Mouse (Mus musculus): ENCODE measurements around the gene Kiss1r. TPM values are rescaled to one million over a fixed set of nuclear protein-coding genes. Genes with fewer than 3 reads are reported as not detected.
A peak's percentile ranks its signal among the peaks of the same experiment; 100 is the strongest.

The Kiss1r gene
- polyA plus RNA-seq, 1 experiment from 2014 or later: 2.1 TPM

DNA sequence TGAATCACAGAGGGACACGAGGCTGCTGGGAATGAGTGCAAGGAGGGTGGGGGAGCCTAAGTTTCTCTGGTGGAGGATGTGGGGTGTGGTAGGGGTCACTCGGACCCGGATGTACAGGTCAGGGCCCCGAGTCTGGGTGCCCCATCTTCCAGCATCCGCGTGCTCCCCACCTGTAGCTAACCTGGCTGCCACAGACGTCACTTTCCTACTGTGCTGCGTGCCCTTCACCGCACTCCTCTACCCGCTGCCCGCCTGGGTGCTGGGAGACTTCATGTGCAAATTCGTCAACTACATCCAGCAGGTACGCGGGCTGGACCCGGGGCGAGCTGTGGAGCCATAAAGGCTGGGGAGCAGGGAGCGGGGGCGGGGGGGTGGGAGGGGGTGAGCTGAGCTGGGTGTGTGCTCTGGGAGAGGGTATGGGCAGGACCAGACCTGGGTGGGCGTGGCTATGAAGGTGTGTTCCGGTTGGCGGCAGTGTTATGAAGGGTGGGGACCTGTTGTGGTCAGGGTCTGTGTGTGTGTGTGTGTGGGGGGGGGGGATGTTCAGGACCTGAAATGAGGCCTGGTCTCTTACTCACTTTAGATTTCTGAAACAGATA, 2.6 kb downstream of the Kiss1r start:
- peak overlapping the region; percentile 43; the same call in 1 of the 2 replicates for H3K9ac ChIP-seq
- WGBS: 4% methylated on average over 21 of the region's 21 CpGs
- H3K4me3 ChIP-seq: no peak overlapping the region
- no peaks in the 10 kb centered on the region for H3K9me3 ChIP-seq
- H3K4me1 ChIP-seq (replicated peaks): peaks cover 61% of the 10 kb centered on the region
- no peak overlapping the region for H3K27ac ChIP-seq
- ATAC-seq (ENCODE audit: low FRiP score): no peak
- H3K27me3 ChIP-seq: peaks cover 71% of the 10 kb centered on the region
- no peaks in the 10 kb centered on the region for H3K36me3 ChIP-seq
- H3K4me2 ChIP-seq: no peak overlapping the region

GRCm38 (mm10) chr10:79920056-79920890, 3.5 kb downstream of the Kiss1r start:
- WGBS: 18% methylated on average over 25 of the region's 26 CpGs
- no peak for ATAC-seq (ENCODE audit: low FRiP score)
- peak overlapping the region; percentile 50 for H3K4me2 ChIP-seq
- H3K27ac ChIP-seq: no peak overlapping the region
- peaks cover 52% of the 10 kb centered on the region for H3K4me1 ChIP-seq (replicated peaks)
- H3K4me3 ChIP-seq: peak overlapping the region; percentile 30
- H3K9me3 ChIP-seq: no peaks in the 10 kb centered on the region
- peaks cover 75% of the 10 kb centered on the region for H3K27me3 ChIP-seq
- no peaks in the 10 kb centered on the region for H3K36me3 ChIP-seq
- no peak overlapping the region for H3K9ac ChIP-seq

GRCm38 (mm10) chr10:79920958-79921535, 4.3 kb downstream of the Kiss1r start, which contains the start of gene R3hdm4:
Gene R3hdm4 (minus strand): TSS chr10:79921208.
- WGBS: 4% methylated on average over 41 of the region's 41 CpGs
- no peaks in the 10 kb centered on the region for H3K9me3 ChIP-seq
- H3K27ac ChIP-seq: no peak within 1 kb of the TSS
- H3K4me3 ChIP-seq: peak within 1 kb of the TSS; percentile 30
- peaks cover 51% of the 10 kb centered on the region for H3K4me1 ChIP-seq (replicated peaks)
- H3K27me3 ChIP-seq: peaks cover 75% of the 10 kb centered on the region
- no peak for ATAC-seq (ENCODE audit: low FRiP score)
- peak within 1 kb of the TSS; percentile 58 for H3K9ac ChIP-seq
- peak within 1 kb of the TSS; percentile 50 for H3K4me2 ChIP-seq
- H3K36me3 ChIP-seq: no peaks in the 10 kb centered on the region

- no peaks in the 10 kb centered on the region for H3K36me3 ChIP-seq
- H3K27me3 ChIP-seq: peaks cover 75% of the 10 kb centered on the region
- ATAC-seq (ENCODE audit: low FRiP score): no peak
- H3K27ac ChIP-seq: no peak overlapping the region
- WGBS: under 1% methylated on average over 34 of the region's 34 CpGs
- peaks cover 54% of the 10 kb centered on the region for H3K4me1 ChIP-seq (replicated peaks)
- H3K4me2 ChIP-seq: peak overlapping the region; percentile 50
- peak overlapping the region; percentile 58 for H3K9ac ChIP-seq
- H3K9me3 ChIP-seq: no peaks in the 10 kb centered on the region
- H3K4me3 ChIP-seq: peak overlapping the region; percentile 30
Measured at GRCm38 (mm10) chr10:79921572-79921971, 4.8 kb downstream of the Kiss1r start.

DNA sequence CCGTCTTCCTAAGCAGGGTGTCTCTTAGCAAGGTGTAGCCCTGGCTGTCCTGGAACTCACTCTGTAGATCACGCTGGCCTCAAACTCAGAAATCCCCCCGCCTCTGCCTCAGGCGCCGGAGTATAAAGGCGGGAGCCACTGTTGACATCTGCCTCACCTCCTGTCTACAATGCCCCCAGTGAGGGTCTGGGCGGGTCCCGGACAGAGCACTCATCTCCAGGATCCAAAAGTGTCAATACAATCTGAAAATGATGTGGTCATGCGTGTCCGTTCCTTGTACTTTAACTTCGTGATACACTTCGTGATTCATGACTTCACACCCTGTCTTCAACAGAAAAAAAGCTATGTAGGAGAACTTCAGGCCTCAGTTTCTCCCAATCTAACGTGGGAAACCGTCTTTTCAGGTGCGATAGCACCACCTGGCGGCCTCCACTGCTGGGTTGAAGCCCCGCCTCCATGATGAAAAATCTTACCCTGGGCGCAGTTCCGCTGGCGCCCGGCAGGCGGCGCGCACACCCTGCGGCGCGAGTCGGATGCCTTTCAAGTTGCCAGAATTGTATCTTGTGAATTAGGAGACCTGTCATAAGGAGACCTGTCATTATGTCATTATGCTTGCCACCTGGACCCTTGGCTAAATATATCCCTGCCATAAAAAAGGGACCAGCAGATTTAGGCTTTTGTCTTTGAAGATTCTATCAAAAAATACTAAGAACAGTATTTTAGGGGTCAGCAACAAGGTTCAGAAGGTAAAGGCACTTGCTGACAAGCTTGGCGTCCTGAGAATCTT, 8.4 kb downstream of the Kiss1r start:
- no peak overlapping the region for H3K27ac ChIP-seq
- peak overlapping the region; percentile 87; the same call in 1 of the 2 replicates for H3K4me3 ChIP-seq
- no peak overlapping the region for H3K9ac ChIP-seq
- H3K4me1 ChIP-seq (replicated peaks): peaks cover 49% of the 10 kb centered on the region
- H3K9me3 ChIP-seq: no peaks in the 10 kb centered on the region
- WGBS: 9% methylated on average over 29 of the region's 29 CpGs
- H3K36me3 ChIP-seq: no peaks in the 10 kb centered on the region
- peaks cover 44% of the 10 kb centered on the region for H3K27me3 ChIP-seq
- no peak for ATAC-seq (ENCODE audit: low FRiP score)
- peak overlapping the region; percentile 89; the same call in 1 of the 2 replicates for H3K4me2 ChIP-seq

GRCm38 (mm10) chr10:79925785-79926490, 9.2 kb downstream of the Kiss1r start:
- 12% methylated on average over 15 of the region's 15 CpGs for WGBS
- ATAC-seq (ENCODE audit: low FRiP score): peak; percentile 2; the same call in 1 of the 2 replicates
- Histone ChIP-seq H3K4me2 (peak overlapping the region; percentile 89), H3K27ac (peak overlapping the region; percentile 94), H3K4me3 (peak overlapping the region; percentile 87), H3K9ac (peak overlapping the region; percentile 95), H3K36me3 (peaks cover 2% of the 10 kb centered on the region), H3K4me1 (replicated peaks) (peaks cover 49% of the 10 kb centered on the region), H3K9me3 (no peaks in the 10 kb centered on the region), H3K27me3 (peaks cover 37% of the 10 kb centered on the region)

- Histone ChIP-seq H3K4me2 (peak within 1 kb of the TSS; percentile 89), H3K27ac (peak within 1 kb of the TSS; percentile 94), H3K9me3 (no peaks in the 10 kb centered on the region), H3K4me3 (peak within 1 kb of the TSS; percentile 87), H3K36me3 (peaks cover 9% of the 10 kb centered on the region), H3K27me3 (peaks cover 29% of the 10 kb centered on the region), H3K9ac (peak within 1 kb of the TSS; percentile 95), H3K4me1 (replicated peaks) (peaks cover 48% of the 10 kb centered on the region)
- ATAC-seq (ENCODE audit: low FRiP score): peak; percentile 73
- under 1% methylated on average over 63 of the region's 63 CpGs for WGBS
Measured at GRCm38 (mm10) chr10:79926491-79927323, 9.9 kb downstream of the Kiss1r start, which contains the start of gene Arid3a. Gene Arid3a (plus strand): TSS chr10:79927043.

GRCm38 (mm10) chr10:79927324-79928029, 10.7 kb downstream of the Kiss1r start:
- Histone ChIP-seq H3K27ac (peak overlapping the region; percentile 94), H3K27me3 (peaks cover 21% of the 10 kb centered on the region), H3K9me3 (no peaks in the 10 kb centered on the region), H3K4me3 (peak overlapping the region; percentile 87), H3K4me2 (peak overlapping the region; percentile 89), H3K4me1 (replicated peaks) (peaks cover 53% of the 10 kb centered on the region), H3K36me3 (peaks cover 17% of the 10 kb centered on the region), H3K9ac (peak overlapping the region; percentile 95)
- ATAC-seq (ENCODE audit: low FRiP score): peak; percentile 53
- under 1% methylated on average over 54 of the region's 54 CpGs for whole genome bisulfite sequencing

GRCm38 (mm10) chr10:79928030-79928694, 11.4 kb downstream of the Kiss1r start:
- ATAC-seq (ENCODE audit: low FRiP score): no peak
- WGBS: 1% methylated on average over 28 of the region's 29 CpGs
- Histone ChIP-seq H3K27ac (peak overlapping the region; percentile 94), H3K4me1 (replicated peaks) (peaks cover 60% of the 10 kb centered on the region), H3K9me3 (no peaks in the 10 kb centered on the region), H3K4me2 (peak overlapping the region; percentile 89), H3K9ac (peak overlapping the region; percentile 95), H3K36me3 (peaks cover 24% of the 10 kb centered on the region), H3K4me3 (peak overlapping the region; percentile 87), H3K27me3 (peaks cover 14% of the 10 kb centered on the region)

All from hindbrain, embryonic 13.5 days (tissue).